Mouse (Mus musculus) kidney, adult 2 months (tissue): ENCODE measurements around the gene Orc5.

ENCODE experiments used
- CTCF ChIP-seq: fragments of 200-500 bp; conservative IDR thresholded peaks from 2 replicates; pipeline ENCODE4 v1.5.1; 2011; ENCODE audit warnings: low read depth, mild to moderate bottlenecking, control low read depth, low read length, moderate library complexity, mixed read lengths; ENCODE audit not compliant: insufficient read depth, insufficient read length
- POLR2A ChIP-seq: fragments of 200-500 bp; IDR thresholded peaks from one replicate; pipeline ENCODE4 v1.6.1; 2011; ENCODE audit warnings: low read depth, low read length, control low read depth

- TF ChIP-seq CTCF = no peak
- TF ChIP-seq POLR2A = no peak
Measured at GRCm38 (mm10) chr5:22471243-22471642, 79.0 kb downstream of the Orc5 start.
